Mouse (Mus musculus): Measurements from ENCODE around the gene Lpp. TPM values are rescaled to one million over a fixed set of nuclear protein-coding genes. Genes with fewer than 3 reads are reported as not detected.

Gene Lpp
- polyA plus RNA-seq, 1 experiment from 2014 or later, result 46.6 TPM

GRCm38 (mm10) chr16:24913641-24914392 is 520.5 kb downstream of the Lpp start:
- no peak for ATAC-seq (ENCODE audit: insufficient number of reproducible peaks, insufficient read depth, low FRiP score, low read depth)

DNA sequence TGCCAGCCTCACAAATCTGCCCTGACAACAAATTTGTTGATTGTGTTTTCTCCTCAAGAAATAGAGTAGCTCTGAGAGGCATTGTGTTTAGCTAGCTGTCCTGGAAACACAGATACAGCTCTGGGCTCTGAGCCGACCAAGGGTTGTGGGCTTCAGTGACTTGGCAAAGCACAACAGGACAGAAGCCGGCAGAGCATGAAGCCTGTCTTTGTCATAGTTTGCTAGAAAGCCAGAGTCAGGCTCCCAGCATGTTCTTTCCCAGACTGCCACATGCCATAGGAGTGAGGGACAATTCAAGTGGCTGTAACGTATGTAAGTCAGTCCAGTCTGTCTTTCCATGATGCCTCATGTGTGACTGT is 521.1 kb downstream of the Lpp start:
- H3K27ac ChIP-seq (replicated peaks in 1 of 2; ENCODE audit: control insufficient read depth in 1 of 2, insufficient read depth in 1 of 2, low read depth in 2 of 2, low read length in 2 of 2), result peak overlapping the region; percentile 48 to 60
- WGBS, result 39% methylated on average over 3 of the region's 3 CpGs
- ATAC-seq (ENCODE audit: insufficient number of reproducible peaks, insufficient read depth, low FRiP score, low read depth), result peak; percentile 61; the same call in 1 of the 2 replicates
- H3K27me3 ChIP-seq (ENCODE audit: control insufficient read depth, insufficient read depth, low read length), result no peaks in the 10 kb centered on the region
- H3K4me1 ChIP-seq (ENCODE audit: control insufficient read depth in 2 of 2, insufficient read depth in 2 of 2, low read length in 2 of 2), result peaks cover 7 to 22% of the 10 kb centered on the region in 2 experiments
- H3K4me2 ChIP-seq (ENCODE audit: low read length), result no peak overlapping the region
- H3K9ac ChIP-seq (ENCODE audit: low read length), result no peak overlapping the region
- no peaks in the 10 kb centered on the region for H3K36me3 ChIP-seq (ENCODE audit: control insufficient read depth, insufficient read depth, low read length)
- H3K9me3 ChIP-seq (ENCODE audit: control insufficient read depth, low read length), result no peaks in the 10 kb centered on the region
- H3K4me3 ChIP-seq (ENCODE audit: control insufficient read depth in 1 of 2, insufficient read depth in 1 of 2, low read depth in 1 of 2, low read length in 2 of 2), result no peak overlapping the region

More at GRCm38 (mm10) chr16:24913641-24914392, 520.5 kb downstream of the Lpp start:
- Histone ChIP-seq H3K9me3 (ENCODE audit: control insufficient read depth, low read length) (no peaks in the 10 kb centered on the region), H3K27me3 (ENCODE audit: control insufficient read depth, insufficient read depth, low read length) (no peaks in the 10 kb centered on the region), H3K4me2 (ENCODE audit: low read length) (no peak overlapping the region), H3K36me3 (ENCODE audit: control insufficient read depth, insufficient read depth, low read length) (no peaks in the 10 kb centered on the region), H3K9ac (ENCODE audit: low read length) (no peak overlapping the region), H3K27ac (replicated peaks in 1 of 2; ENCODE audit: control insufficient read depth in 1 of 2, insufficient read depth in 1 of 2, low read depth in 2 of 2, low read length in 2 of 2) (peak overlapping the region; percentile 48 to 60), H3K4me3 (ENCODE audit: control insufficient read depth in 1 of 2, insufficient read depth in 1 of 2, low read depth in 1 of 2, low read length in 2 of 2) (no peak overlapping the region), H3K4me1 (ENCODE audit: control insufficient read depth in 2 of 2, insufficient read depth in 2 of 2, low read length in 2 of 2) (peaks cover 7 to 28% of the 10 kb centered on the region in 2 experiments)
- 65% methylated on average over 7 of the region's 7 CpGs for WGBS

DNA sequence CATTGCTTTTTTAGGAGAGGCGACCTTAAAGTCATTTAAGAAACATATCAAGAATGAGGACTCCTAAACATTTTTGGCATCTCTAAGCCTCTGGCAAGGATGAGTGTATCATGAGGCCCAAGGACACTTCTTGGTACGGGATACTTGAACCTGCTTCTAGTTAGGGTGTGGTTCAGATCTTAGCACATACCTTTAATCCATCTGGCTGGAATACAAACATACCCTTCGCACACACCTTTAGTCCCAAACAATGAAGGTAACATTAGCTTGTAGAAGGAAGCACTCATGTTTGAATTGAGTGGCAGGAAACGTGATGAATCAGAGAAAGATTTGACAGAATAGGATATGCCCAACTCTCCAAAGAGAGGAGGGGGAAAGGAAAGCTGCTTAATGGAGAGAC is 522.2 kb downstream of the Lpp start:
- WGBS, result 89% methylated on average over 4 of the region's 4 CpGs

DNA sequence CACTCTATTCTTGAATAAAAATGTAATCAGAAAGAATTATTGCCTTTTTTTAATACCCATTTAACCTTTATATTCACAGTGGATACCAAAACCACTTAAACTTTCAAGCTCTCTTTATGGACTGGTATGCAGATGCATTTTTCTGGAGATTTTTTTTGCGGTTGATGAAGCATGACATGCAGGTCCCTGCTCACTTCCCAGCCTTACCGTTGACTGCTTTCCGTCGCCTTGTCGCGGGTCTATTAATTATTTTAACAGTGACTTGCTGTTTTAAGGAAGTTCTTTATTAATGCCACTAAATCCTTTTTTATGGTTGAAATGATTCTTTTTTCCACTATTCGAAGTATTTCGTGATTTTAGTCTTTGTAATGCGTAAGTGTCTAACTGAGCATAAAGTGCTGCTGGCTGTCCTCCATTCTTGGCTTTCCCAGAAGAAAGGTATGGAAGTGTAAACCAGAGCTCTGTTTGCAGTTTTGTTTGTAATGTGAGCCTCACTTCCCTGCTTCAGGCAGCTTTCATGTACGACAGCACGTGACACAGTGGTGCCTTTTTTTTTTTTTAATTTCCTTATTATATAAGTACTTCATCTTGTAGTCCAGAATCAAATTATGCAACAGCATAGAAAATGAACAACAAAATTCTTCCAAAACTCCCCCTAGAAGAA is 526.2 kb downstream of the Lpp start:
- no peaks in the 10 kb centered on the region for H3K27me3 ChIP-seq (ENCODE audit: control insufficient read depth, insufficient read depth, low read length)
- H3K4me2 ChIP-seq (ENCODE audit: low read length), result no peak overlapping the region
- 85% methylated on average over 11 of the region's 11 CpGs for WGBS
- no peak overlapping the region for H3K4me3 ChIP-seq (ENCODE audit: control insufficient read depth in 1 of 2, insufficient read depth in 1 of 2, low read depth in 1 of 2, low read length in 2 of 2)
- H3K36me3 ChIP-seq (ENCODE audit: control insufficient read depth, insufficient read depth, low read length), result no peaks in the 10 kb centered on the region
- no peak overlapping the region for H3K9ac ChIP-seq (ENCODE audit: low read length)
- peaks cover under 1 to 5% of the 10 kb centered on the region in 2 experiments; a peak in 2 of 4 replicates for H3K4me1 ChIP-seq (ENCODE audit: control insufficient read depth in 2 of 2, insufficient read depth in 2 of 2, low read length in 2 of 2)
- H3K9me3 ChIP-seq (ENCODE audit: control insufficient read depth, low read length), result no peaks in the 10 kb centered on the region
- no peak overlapping the region for H3K27ac ChIP-seq (replicated peaks in 1 of 2; ENCODE audit: control insufficient read depth in 1 of 2, insufficient read depth in 1 of 2, low read depth in 2 of 2, low read length in 2 of 2)
- no peak for ATAC-seq (ENCODE audit: insufficient number of reproducible peaks, insufficient read depth, low FRiP score, low read depth)

More for the DNA sequence above, 522.2 kb downstream of the Lpp start:
- no peaks in the 10 kb centered on the region for H3K27me3 ChIP-seq (ENCODE audit: control insufficient read depth, insufficient read depth, low read length)
- no peak overlapping the region for H3K4me2 ChIP-seq (ENCODE audit: low read length)
- no peaks in the 10 kb centered on the region for H3K36me3 ChIP-seq (ENCODE audit: control insufficient read depth, insufficient read depth, low read length)
- no peak overlapping the region for H3K4me3 ChIP-seq (ENCODE audit: control insufficient read depth in 1 of 2, insufficient read depth in 1 of 2, low read depth in 1 of 2, low read length in 2 of 2)
- no peak overlapping the region for H3K9ac ChIP-seq (ENCODE audit: low read length)
- H3K9me3 ChIP-seq (ENCODE audit: control insufficient read depth, low read length), result no peaks in the 10 kb centered on the region
- no peak for ATAC-seq (ENCODE audit: insufficient number of reproducible peaks, insufficient read depth, low FRiP score, low read depth)
- H3K4me1 ChIP-seq (ENCODE audit: control insufficient read depth in 2 of 2, insufficient read depth in 2 of 2, low read length in 2 of 2), result peaks cover 7 to 22% of the 10 kb centered on the region in 2 experiments
- no peak overlapping the region for H3K27ac ChIP-seq (replicated peaks in 1 of 2; ENCODE audit: control insufficient read depth in 1 of 2, insufficient read depth in 1 of 2, low read depth in 2 of 2, low read length in 2 of 2)

GRCm38 (mm10) chr16:24930070-24930469 is 536.8 kb downstream of the Lpp start:
- H3K9me3 ChIP-seq (ENCODE audit: control insufficient read depth, low read length), result no peaks in the 10 kb centered on the region
- no peaks in the 10 kb centered on the region for H3K27me3 ChIP-seq (ENCODE audit: control insufficient read depth, insufficient read depth, low read length)

GRCm38 (mm10) chr16:24930621-24931020 is 537.3 kb downstream of the Lpp start:
- Histone ChIP-seq H3K9me3 (ENCODE audit: control insufficient read depth, low read length) (no peaks in the 10 kb centered on the region), H3K4me2 (ENCODE audit: low read length) (no peak overlapping the region), H3K4me1 (ENCODE audit: control insufficient read depth in 2 of 2, insufficient read depth in 2 of 2, low read length in 2 of 2) (peaks cover 5 to 11% of the 10 kb centered on the region in 2 experiments), H3K36me3 (ENCODE audit: control insufficient read depth, insufficient read depth, low read length) (no peaks in the 10 kb centered on the region), H3K9ac (ENCODE audit: low read length) (no peak overlapping the region), H3K4me3 (ENCODE audit: control insufficient read depth in 1 of 2, insufficient read depth in 1 of 2, low read depth in 1 of 2, low read length in 2 of 2) (no peak overlapping the region), H3K27ac (replicated peaks in 1 of 2; ENCODE audit: control insufficient read depth in 1 of 2, insufficient read depth in 1 of 2, low read depth in 2 of 2, low read length in 2 of 2) (no peak overlapping the region), H3K27me3 (ENCODE audit: control insufficient read depth, insufficient read depth, low read length) (no peaks in the 10 kb centered on the region)
- 79% methylated on average over 5 of the region's 5 CpGs for WGBS
- no peak for ATAC-seq (ENCODE audit: insufficient number of reproducible peaks, insufficient read depth, low FRiP score, low read depth)

More at GRCm38 (mm10) chr16:24930070-24930469, 536.8 kb downstream of the Lpp start:
- no peak overlapping the region for H3K9ac ChIP-seq (ENCODE audit: low read length)
- H3K36me3 ChIP-seq (ENCODE audit: control insufficient read depth, insufficient read depth, low read length), result no peaks in the 10 kb centered on the region
- ATAC-seq (ENCODE audit: insufficient number of reproducible peaks, insufficient read depth, low FRiP score, low read depth), result no peak
- H3K4me1 ChIP-seq (ENCODE audit: control insufficient read depth in 2 of 2, insufficient read depth in 2 of 2, low read length in 2 of 2), result peaks cover 5 to 16% of the 10 kb centered on the region in 2 experiments
- no peak overlapping the region for H3K4me2 ChIP-seq (ENCODE audit: low read length)
- no peak overlapping the region for H3K27ac ChIP-seq (replicated peaks in 1 of 2; ENCODE audit: control insufficient read depth in 1 of 2, insufficient read depth in 1 of 2, low read depth in 2 of 2, low read length in 2 of 2)
- no peak overlapping the region for H3K4me3 ChIP-seq (ENCODE audit: control insufficient read depth in 1 of 2, insufficient read depth in 1 of 2, low read depth in 1 of 2, low read length in 2 of 2)

DNA sequence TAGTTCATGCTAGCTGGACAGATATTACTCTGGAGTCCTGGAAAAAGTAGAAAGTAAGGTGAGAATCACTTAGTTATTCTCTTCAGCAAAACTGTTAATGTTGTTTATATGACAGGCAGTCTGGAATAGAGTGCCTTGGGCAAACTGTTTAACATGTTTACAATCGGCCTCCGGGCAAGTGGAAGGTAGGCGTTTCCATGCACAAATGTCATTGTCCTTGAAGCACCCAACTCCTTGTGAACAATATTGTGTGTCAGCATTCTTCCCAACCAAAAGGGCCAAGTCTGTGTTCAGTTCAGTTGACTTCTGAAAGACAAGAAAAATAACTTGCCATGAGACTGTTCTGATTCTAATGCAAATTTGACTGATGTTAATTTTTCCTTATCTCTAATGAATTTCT is 539.5 kb downstream of the Lpp start:
- H3K9ac ChIP-seq (ENCODE audit: low read length), result no peak overlapping the region
- 89% methylated on average over 3 of the region's 3 CpGs for whole genome bisulfite sequencing
- no peaks in the 10 kb centered on the region for H3K27me3 ChIP-seq (ENCODE audit: control insufficient read depth, insufficient read depth, low read length)
- no peak for ATAC-seq (ENCODE audit: insufficient number of reproducible peaks, insufficient read depth, low FRiP score, low read depth)
- H3K9me3 ChIP-seq (ENCODE audit: control insufficient read depth, low read length), result no peaks in the 10 kb centered on the region
- no peak overlapping the region for H3K4me3 ChIP-seq (ENCODE audit: control insufficient read depth in 1 of 2, insufficient read depth in 1 of 2, low read depth in 1 of 2, low read length in 2 of 2)
- no peak overlapping the region for H3K27ac ChIP-seq (replicated peaks in 1 of 2; ENCODE audit: control insufficient read depth in 1 of 2, insufficient read depth in 1 of 2, low read depth in 2 of 2, low read length in 2 of 2)
- no peak overlapping the region for H3K4me2 ChIP-seq (ENCODE audit: low read length)
- no peaks in the 10 kb centered on the region for H3K36me3 ChIP-seq (ENCODE audit: control insufficient read depth, insufficient read depth, low read length)
- peaks cover 5 to 9% of the 10 kb centered on the region in 2 experiments for H3K4me1 ChIP-seq (ENCODE audit: control insufficient read depth in 2 of 2, insufficient read depth in 2 of 2, low read length in 2 of 2)

Data from heart, embryonic 14.5 days (tissue).